Mouse (Mus musculus): ENCODE results near the gene Tmem123.

DNA sequence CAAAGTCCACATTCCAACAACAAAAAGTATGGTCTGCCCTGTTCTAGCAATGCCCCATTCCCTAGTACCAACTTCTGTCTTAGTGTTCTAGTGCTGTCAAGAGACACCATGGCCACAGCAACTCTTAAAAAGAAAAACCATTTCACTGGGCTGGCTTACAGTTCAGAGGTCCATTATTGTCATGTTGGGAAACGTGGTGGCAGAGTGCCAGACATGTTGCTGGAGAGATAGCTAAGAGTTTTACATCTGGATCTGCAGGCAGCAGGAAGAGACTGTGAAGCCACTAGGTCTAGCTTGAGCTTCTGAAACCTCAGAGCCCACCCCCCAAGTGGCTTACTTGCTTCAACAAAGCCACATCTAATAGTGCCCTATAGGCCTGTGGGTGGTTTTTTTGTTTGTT, 13.8 kb downstream of the Tmem123 start:
- TF ChIP-seq GATA1 (IDR thresholded peaks at IDR 0.05; ENCODE audit: low read length), result no peak
- no peak for TF ChIP-seq TAL1 (IDR thresholded peaks at IDR 0.05; ENCODE audit: low read length)

Data from erythroblast, embryonic 14.5 days (primary cell).